Mouse (Mus musculus): ENCODE data around the gene Nr2e3. TPM values are rescaled to one million over a fixed set of nuclear protein-coding genes. Genes with fewer than 3 reads are reported as not detected.

The Nr2e3 gene
- not detected in 2 replicates for polyA plus RNA-seq (2014; fragmentation: Nextera tagmentation; extraction: Ambion mirVana)

DNA sequence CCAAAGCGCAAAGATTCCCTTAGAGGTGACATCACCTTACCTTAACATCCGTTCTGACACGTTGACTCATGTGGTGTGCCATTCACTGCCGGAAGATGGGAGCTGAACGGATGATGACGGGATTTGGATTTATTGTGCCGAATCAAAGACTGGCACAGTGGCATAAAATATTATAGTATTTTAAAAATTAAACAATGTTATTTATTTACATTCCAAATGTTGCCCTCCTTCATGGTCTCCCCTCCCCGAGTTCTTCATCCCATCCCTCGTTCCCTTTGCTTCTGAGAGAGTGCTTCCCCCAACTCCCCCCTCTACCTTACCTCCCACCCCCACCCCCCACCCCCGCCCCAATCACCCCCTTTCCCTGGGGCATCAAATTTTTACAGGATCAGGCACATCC is at the start of gene Nr2e3:
Nr2e3 (minus strand) TSS at position 101 of the 400 bp plus-strand sequence.
- Histone ChIP-seq H3K27me3 (ENCODE audit: control insufficient read depth, insufficient read depth, low read length) (no peaks in the 10 kb centered on the region), H3K9ac (ENCODE audit: low read length) (no peak within 1 kb of the TSS), H3K27ac (ENCODE audit: low read depth, low read length) (no peak within 1 kb of the TSS), H3K9me3 (ENCODE audit: control insufficient read depth, low read length) (no peaks in the 10 kb centered on the region), H3K4me1 (ENCODE audit: control insufficient read depth, insufficient read depth, low read length) (no peaks in the 10 kb centered on the region), H3K4me3 (ENCODE audit: low read depth, low read length) (no peak within 1 kb of the TSS), H3K4me2 (ENCODE audit: low read depth) (no peak within 1 kb of the TSS), H3K36me3 (ENCODE audit: control insufficient read depth, insufficient read depth, low read length) (no peaks in the 10 kb centered on the region)
- WGBS = 90% methylated on average over 10 of the region's 10 CpGs
- DNase-seq (ENCODE audit: low spot score) = no peak
- ATAC-seq (ENCODE audit: insufficient read depth, low FRiP score, low TSS enrichment) = no peak

DNA sequence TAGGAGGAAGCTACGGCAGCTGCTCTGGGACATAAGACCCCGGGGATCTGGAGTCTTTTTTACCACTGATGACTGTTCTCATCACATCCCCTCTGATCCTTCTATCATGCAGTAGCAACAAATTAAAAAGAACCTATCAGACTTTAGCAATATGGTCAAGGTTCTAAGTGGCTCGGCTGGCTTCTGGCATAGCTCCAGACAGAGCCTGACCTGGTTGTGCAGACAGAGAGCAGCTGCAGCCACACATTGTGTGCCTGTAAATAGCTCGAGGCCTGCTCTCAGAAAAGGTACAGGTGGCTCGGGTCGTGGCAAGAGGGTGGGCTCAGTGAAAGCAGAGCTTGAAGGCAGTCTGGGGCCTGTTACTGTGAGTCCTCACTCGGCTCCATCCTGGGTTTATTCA is 48.5 kb upstream of the Nr2e3 start:
- DNase-seq (ENCODE audit: low spot score) (no peak), ATAC-seq (ENCODE audit: insufficient read depth, low FRiP score, low TSS enrichment) (no peak)
- Histone ChIP-seq H3K4me1 (ENCODE audit: control insufficient read depth, insufficient read depth, low read length) (no peaks in the 10 kb centered on the region), H3K27ac (ENCODE audit: low read depth, low read length) (no peak overlapping the region), H3K4me3 (ENCODE audit: low read depth, low read length) (no peak overlapping the region), H3K9me3 (ENCODE audit: control insufficient read depth, low read length) (no peaks in the 10 kb centered on the region), H3K27me3 (ENCODE audit: control insufficient read depth, insufficient read depth, low read length) (no peaks in the 10 kb centered on the region), H3K4me2 (ENCODE audit: low read depth) (no peak overlapping the region), H3K36me3 (ENCODE audit: control insufficient read depth, insufficient read depth, low read length) (no peaks in the 10 kb centered on the region), H3K9ac (ENCODE audit: low read length) (no peak overlapping the region)
- 75% methylated on average over 7 of the region's 7 CpGs for WGBS

DNA sequence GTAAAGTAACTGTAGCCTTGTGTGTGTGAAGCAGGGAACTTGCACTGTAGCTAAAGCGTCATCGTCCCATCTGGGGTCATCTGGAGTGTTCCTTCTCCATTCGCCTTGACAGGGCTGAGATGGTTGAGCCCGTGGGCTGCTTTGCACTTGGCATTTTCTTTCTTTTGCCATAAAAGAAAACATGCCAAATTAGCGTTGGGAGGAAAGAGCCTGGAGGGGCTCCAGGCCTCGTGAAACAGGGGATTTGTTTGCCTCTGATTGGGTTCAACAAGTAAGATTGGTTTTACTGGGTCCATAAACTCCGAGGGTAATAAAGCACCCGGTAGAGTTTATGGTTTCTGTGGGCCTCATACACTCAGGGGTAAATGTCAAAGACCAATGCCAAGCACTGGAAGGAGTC is 41.9 kb upstream of the Nr2e3 start:
- Histone ChIP-seq H3K4me1 (ENCODE audit: control insufficient read depth, insufficient read depth, low read length) (no peaks in the 10 kb centered on the region), H3K27me3 (ENCODE audit: control insufficient read depth, insufficient read depth, low read length) (no peaks in the 10 kb centered on the region), H3K36me3 (ENCODE audit: control insufficient read depth, insufficient read depth, low read length) (no peaks in the 10 kb centered on the region), H3K9ac (ENCODE audit: low read length) (no peak overlapping the region), H3K9me3 (ENCODE audit: control insufficient read depth, low read length) (no peaks in the 10 kb centered on the region), H3K4me2 (ENCODE audit: low read depth) (no peak overlapping the region), H3K4me3 (ENCODE audit: low read depth, low read length) (no peak overlapping the region), H3K27ac (ENCODE audit: low read depth, low read length) (no peak overlapping the region)
- no peak for ATAC-seq (ENCODE audit: insufficient read depth, low FRiP score, low TSS enrichment)
- 50% methylated on average over 8 of the region's 8 CpGs for WGBS
- no peak for DNase-seq (ENCODE audit: low spot score)

DNA sequence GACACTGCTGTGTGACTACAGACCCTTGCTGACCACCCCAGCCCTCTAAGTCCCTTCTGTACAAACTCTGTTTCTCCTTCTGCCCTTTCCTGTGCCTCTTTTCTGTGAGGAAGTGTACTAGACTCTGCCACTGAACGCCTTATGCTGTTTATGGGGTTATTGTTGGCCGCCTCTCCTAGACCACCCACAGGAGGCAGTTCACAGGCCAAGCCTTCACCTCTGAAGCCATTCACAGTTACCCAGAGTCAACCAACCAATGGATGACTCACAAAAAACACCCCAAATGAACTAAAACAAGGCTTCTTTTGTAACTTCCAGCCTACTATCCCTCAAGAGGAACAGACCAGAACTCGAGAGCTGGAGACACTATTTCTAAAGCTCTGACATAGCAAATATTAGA is 41.0 kb upstream of the Nr2e3 start:
- Histone ChIP-seq H3K36me3 (ENCODE audit: control insufficient read depth, insufficient read depth, low read length) (no peaks in the 10 kb centered on the region), H3K9me3 (ENCODE audit: control insufficient read depth, low read length) (no peaks in the 10 kb centered on the region), H3K4me1 (ENCODE audit: control insufficient read depth, insufficient read depth, low read length) (no peaks in the 10 kb centered on the region), H3K27ac (ENCODE audit: low read depth, low read length) (no peak overlapping the region), H3K27me3 (ENCODE audit: control insufficient read depth, insufficient read depth, low read length) (no peaks in the 10 kb centered on the region), H3K4me3 (ENCODE audit: low read depth, low read length) (no peak overlapping the region), H3K4me2 (ENCODE audit: low read depth) (no peak overlapping the region), H3K9ac (ENCODE audit: low read length) (no peak overlapping the region)
- DNase-seq (ENCODE audit: low spot score) = no peak
- no peak for ATAC-seq (ENCODE audit: insufficient read depth, low FRiP score, low TSS enrichment)
- WGBS = 63% methylated on average over 3 of the region's 3 CpGs

DNA sequence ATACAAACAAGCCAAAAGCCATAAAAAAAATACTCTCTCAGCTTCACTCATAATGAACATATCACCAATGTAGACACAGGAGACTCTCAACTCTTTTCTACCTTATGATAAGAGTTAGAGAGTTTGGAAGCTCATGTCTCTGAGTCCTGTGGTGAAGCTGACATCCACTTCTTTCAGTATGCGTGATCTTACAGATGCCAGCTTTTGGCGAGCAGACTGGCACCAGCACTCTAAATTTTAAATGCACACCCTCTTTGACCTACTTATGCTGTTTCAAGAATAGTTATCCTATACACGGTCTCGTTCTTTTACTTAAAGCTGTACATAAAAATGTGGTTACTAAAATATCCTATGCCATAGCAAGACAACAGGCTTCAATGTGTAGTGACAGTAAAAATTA is 37.3 kb upstream of the Nr2e3 start:
- Histone ChIP-seq H3K27ac (ENCODE audit: low read depth, low read length) (no peak overlapping the region), H3K9me3 (ENCODE audit: control insufficient read depth, low read length) (no peaks in the 10 kb centered on the region), H3K9ac (ENCODE audit: low read length) (no peak overlapping the region), H3K36me3 (ENCODE audit: control insufficient read depth, insufficient read depth, low read length) (no peaks in the 10 kb centered on the region), H3K4me3 (ENCODE audit: low read depth, low read length) (no peak overlapping the region), H3K4me2 (ENCODE audit: low read depth) (no peak overlapping the region), H3K4me1 (ENCODE audit: control insufficient read depth, insufficient read depth, low read length) (no peaks in the 10 kb centered on the region), H3K27me3 (ENCODE audit: control insufficient read depth, insufficient read depth, low read length) (no peaks in the 10 kb centered on the region)
- WGBS = 96% methylated on average over 4 of the region's 4 CpGs
- ATAC-seq (ENCODE audit: insufficient read depth, low FRiP score, low TSS enrichment) (no peak), DNase-seq (ENCODE audit: low spot score) (no peak)

DNA sequence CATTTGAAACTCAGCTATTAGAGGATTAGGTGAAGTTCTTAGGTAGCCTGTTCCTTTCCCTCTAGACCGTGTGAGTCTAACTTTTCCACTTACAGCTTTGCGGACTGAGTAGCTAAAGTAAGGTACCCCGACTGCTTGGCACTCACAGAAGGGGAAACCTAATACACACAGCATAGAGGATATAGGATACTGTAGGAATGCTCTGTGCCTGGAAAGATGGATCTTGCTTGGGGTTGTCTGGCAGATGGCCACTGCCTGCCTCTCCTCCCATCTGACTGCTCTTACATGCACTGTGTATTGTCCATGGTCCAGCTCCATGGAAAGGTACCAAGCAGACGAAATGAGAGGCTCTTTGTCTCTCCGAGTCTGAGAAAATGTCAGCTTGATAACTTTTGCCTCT is 30.9 kb upstream of the Nr2e3 start:
- 86% methylated on average over 5 of the region's 5 CpGs for WGBS
- Histone ChIP-seq H3K9ac (ENCODE audit: low read length) (no peak overlapping the region), H3K27ac (ENCODE audit: low read depth, low read length) (no peak overlapping the region), H3K9me3 (ENCODE audit: control insufficient read depth, low read length) (no peaks in the 10 kb centered on the region), H3K36me3 (ENCODE audit: control insufficient read depth, insufficient read depth, low read length) (no peaks in the 10 kb centered on the region), H3K4me2 (ENCODE audit: low read depth) (no peak overlapping the region), H3K4me3 (ENCODE audit: low read depth, low read length) (no peak overlapping the region), H3K27me3 (ENCODE audit: control insufficient read depth, insufficient read depth, low read length) (no peaks in the 10 kb centered on the region), H3K4me1 (ENCODE audit: control insufficient read depth, insufficient read depth, low read length) (no peaks in the 10 kb centered on the region)
- ATAC-seq (ENCODE audit: insufficient read depth, low FRiP score, low TSS enrichment) = no peak
- no peak for DNase-seq (ENCODE audit: low spot score)

DNA sequence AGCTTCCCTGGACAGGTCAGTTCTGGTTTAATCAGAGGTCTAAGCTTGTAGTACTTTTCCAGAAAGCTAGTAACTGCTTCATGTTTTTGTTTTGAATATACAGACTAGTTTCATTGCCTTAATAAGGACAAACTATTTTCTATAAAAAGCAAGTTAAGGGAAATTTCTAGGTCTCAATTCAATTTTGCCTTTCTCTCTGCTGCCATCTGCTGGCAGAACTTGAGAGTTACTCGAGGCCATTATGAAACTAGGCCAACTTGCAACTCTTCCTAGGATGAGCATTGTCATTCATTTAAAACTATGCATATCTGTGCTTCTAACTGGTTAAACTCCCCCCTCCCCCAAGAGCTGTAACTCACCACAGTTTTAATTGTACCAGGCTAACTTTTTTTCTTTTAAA is 29.4 kb upstream of the Nr2e3 start:
- ATAC-seq (ENCODE audit: insufficient read depth, low FRiP score, low TSS enrichment) (no peak), DNase-seq (ENCODE audit: low spot score) (peak; percentile 70)
- no peak overlapping the region for H3K27ac ChIP-seq (ENCODE audit: low read depth, low read length)
- H3K36me3 ChIP-seq (ENCODE audit: control insufficient read depth, insufficient read depth, low read length) = no peaks in the 10 kb centered on the region
- H3K4me2 ChIP-seq (ENCODE audit: low read depth) = no peak overlapping the region
- no peaks in the 10 kb centered on the region for H3K4me1 ChIP-seq (ENCODE audit: control insufficient read depth, insufficient read depth, low read length)
- no peaks in the 10 kb centered on the region for H3K9me3 ChIP-seq (ENCODE audit: control insufficient read depth, low read length)
- H3K9ac ChIP-seq (ENCODE audit: low read length) = no peak overlapping the region
- 4% methylated on average over 1 of the region's 1 CpGs for WGBS
- no peaks in the 10 kb centered on the region for H3K27me3 ChIP-seq (ENCODE audit: control insufficient read depth, insufficient read depth, low read length)
- no peak overlapping the region for H3K4me3 ChIP-seq (ENCODE audit: low read depth, low read length)

DNA sequence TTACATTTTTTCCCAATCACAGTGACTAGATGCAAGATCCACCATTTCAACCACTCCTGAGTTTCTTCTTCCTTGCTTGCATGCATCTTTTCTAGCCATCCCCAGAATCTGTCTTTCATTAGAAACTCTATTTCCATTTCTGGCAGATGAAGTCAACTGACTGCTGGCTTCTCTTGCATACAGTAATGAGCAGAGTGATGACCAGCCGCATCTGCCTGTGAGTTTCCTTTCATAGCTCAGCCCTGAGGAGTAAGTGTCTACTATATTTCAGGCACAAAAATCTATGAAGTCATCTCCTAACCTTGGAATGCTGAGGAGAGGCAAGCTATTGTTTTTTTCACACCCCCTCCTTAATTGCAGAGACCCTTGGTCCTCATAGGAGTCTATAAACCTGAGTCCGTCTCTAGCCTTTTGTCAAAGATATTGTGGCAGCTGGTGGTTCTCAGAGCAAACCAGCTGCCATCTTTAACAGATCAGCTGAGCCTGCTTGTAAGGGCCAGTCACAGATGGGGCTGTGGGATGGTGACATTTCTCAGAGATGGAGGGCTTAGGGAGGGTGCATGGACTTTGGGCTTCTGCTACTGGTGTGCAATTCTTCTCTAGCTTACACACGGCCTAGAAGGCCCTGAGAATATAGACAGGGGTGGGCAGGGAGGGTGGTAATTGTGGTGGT is 25.6 kb upstream of the Nr2e3 start:
- no peak overlapping the region for H3K9ac ChIP-seq (ENCODE audit: low read length)
- H3K4me3 ChIP-seq (ENCODE audit: low read depth, low read length) = no peak overlapping the region
- no peaks in the 10 kb centered on the region for H3K27me3 ChIP-seq (ENCODE audit: control insufficient read depth, insufficient read depth, low read length)
- H3K9me3 ChIP-seq (ENCODE audit: control insufficient read depth, low read length) = no peaks in the 10 kb centered on the region
- H3K4me1 ChIP-seq (ENCODE audit: control insufficient read depth, insufficient read depth, low read length) = no peaks in the 10 kb centered on the region
- H3K4me2 ChIP-seq (ENCODE audit: low read depth) = no peak overlapping the region
- 78% methylated on average over 3 of the region's 3 CpGs for WGBS
- DNase-seq (ENCODE audit: low spot score) = no peak
- ATAC-seq (ENCODE audit: insufficient read depth, low FRiP score, low TSS enrichment) = no peak
- H3K27ac ChIP-seq (ENCODE audit: low read depth, low read length) = no peak overlapping the region
- no peaks in the 10 kb centered on the region for H3K36me3 ChIP-seq (ENCODE audit: control insufficient read depth, insufficient read depth, low read length)

DNA sequence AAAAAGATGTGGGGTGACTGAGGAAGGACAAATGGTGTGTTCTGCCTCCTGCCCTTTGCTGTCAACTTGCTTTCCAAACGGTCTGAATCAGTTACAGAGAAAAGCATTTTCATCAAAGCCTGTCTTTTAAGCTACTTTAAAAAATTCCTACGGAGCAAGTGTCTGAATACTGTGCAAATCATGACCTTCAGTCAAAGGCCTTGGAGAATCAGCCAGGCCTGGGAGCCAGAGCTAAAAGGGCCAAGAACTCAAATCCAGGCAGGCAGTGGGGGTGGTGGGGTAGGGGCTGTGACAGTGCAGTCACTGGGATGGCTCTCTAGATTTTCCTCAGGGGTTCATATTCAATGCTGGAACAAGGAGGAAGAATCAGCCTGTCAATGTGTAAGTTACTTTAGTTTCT is 20.7 kb upstream of the Nr2e3 start:
- Histone ChIP-seq H3K27me3 (ENCODE audit: control insufficient read depth, insufficient read depth, low read length) (no peaks in the 10 kb centered on the region), H3K4me1 (ENCODE audit: control insufficient read depth, insufficient read depth, low read length) (no peaks in the 10 kb centered on the region), H3K9me3 (ENCODE audit: control insufficient read depth, low read length) (no peaks in the 10 kb centered on the region), H3K4me3 (ENCODE audit: low read depth, low read length) (no peak overlapping the region), H3K9ac (ENCODE audit: low read length) (no peak overlapping the region), H3K4me2 (ENCODE audit: low read depth) (no peak overlapping the region), H3K27ac (ENCODE audit: low read depth, low read length) (no peak overlapping the region), H3K36me3 (ENCODE audit: control insufficient read depth, insufficient read depth, low read length) (no peaks in the 10 kb centered on the region)
- WGBS = 78% methylated on average over 2 of the region's 2 CpGs
- DNase-seq (ENCODE audit: low spot score) (no peak), ATAC-seq (ENCODE audit: insufficient read depth, low FRiP score, low TSS enrichment) (no peak)

Data from neural tube, embryonic 11.5 days (tissue).